Mouse (Mus musculus) CD8-positive naive resting alpha-beta T cell, adult 2 months (primary cell): Measurements from ENCODE around the gene Ecsit.
"Not testable (repeated sequence)": the region's sequence is repeated elsewhere in the genome, so short reads cannot be mapped to it uniquely, and the experiment has no call there.

Experiments
- DNase-seq, 2 experiments: peaks; one replicate each; pipeline ENCODE4 v3.0.0; 2022; ENCODE audit warnings: low read depth in 2 of 2, low spot score in 2 of 2

The Ecsit gene

DNA sequence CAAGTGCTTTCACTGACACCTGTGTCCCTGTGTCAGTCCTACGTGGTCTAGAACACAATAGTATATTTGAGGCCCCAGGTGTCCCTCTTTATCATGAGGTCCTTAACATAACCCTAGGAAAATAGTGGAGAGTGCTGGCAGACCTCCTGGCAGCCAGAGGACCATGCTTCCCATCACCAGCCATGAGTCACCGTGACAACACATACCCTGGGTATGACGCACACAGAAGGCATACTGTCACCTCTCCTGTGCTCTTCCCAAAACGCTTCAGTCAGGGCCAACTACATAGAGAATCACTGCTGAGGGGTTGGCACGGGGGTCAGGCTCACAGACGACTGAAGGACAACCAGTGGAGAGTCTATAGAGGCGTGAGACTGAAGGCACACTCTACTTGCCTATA is 4.7 kb upstream of the Ecsit start:
- no peak for DNase-seq

DNA sequence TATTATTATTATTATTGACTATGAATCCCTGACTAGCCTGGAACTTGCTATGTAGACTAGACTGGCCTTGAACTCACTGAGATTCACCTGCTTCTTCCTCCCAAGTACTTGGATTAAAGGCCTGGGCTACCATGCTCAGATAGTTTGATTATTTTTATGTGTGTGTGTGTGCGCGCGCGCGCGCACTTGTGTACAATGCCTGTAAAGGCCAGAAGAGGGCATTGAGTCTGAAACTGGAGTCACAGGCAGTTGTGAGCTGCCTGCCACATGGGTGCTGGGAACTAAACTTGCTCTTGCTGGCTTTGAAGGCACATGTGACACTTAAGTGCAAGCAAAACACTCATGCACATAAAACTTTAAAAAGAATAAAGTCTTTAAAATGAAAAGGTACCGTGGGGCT is 4.0 kb upstream of the Ecsit start:
- DNase-seq, result no peak

DNA sequence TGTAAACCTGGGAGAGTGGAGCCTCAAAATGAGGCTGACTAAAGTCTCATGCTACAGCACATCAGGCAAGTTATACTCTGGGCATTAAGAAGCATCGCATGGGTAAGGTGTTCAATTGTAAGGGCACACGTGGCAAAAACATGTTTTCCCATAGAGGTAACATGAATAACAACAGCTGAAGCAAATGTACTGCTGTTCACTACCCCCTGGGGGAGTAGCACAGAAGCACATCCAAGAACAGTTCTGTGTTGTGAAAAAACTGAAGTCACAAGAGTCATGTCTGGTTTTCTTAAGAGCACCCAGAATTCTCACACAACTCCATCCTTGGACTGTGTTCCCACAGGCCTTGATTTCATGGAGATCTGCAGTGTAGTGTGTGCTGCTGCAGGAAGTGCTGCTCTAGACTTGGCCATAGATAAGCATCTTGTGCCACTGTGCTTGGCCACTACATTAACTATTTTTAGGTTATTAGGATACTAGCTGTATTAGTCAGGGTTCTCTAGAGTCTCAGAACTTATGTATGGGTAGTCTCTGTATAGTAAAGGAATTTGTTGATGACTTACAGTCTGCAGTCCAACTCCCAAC is 1.9 kb upstream of the Ecsit start:
- DNase-seq, result no peak

DNA sequence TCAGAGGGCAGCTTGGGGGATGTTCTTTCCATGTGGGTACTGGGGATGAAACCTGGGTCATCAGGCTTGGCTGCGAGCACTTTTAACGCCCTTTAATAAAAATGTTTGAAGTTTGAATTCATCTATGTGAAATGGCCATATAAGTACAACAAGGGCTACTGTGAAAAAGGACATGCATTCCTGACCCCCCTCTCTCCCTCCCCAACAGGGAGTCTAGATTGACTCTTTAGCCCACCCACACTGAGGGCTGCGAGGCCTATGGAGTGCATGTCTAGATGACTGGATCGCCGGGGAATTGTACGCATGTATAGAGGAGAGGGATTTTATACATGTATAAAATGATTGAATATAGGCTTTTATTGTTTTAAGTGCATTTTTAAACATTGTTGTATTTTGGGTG is 774 bp upstream of the Ecsit start:
- DNase-seq, result no peak

DNA sequence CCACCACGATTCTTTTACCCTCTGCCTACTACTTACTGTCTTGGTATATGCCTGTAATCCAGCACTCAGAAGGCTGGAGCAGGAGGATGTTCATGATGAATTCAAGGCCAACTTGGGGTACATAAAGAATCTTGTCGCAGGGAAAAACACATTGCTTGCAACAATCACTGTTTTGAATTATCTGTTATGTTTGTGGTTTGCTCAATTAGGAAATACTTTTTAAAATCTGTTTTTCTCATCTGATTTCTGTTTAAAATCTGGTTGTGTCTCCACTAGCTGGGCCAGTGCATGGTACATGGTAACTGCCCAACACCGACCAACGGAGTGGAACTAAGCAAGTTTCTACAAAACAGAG is 594 bp downstream of the Ecsit start:
- DNase-seq, result no peak

DNA sequence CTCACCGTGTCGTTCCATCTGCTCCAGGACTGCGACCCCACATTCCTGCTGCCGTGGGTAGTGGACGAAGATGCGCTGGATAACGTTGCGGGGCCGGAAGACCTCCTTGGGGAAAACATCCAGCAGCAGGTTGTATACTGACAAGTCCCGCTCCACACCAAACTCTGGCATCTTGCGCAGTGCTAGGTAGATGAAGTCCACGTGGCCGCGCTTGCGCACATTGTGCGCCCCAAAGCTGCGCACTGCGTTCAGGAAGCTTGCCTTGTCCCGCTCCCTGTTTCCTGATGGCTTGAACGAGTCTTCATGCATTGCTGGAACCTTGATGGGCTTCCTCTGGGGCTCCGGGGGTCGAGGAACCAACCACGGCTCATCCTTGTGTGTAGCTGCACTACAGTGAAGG is 9.0 kb downstream of the Ecsit start:
- DNase-seq, result no peak

DNA sequence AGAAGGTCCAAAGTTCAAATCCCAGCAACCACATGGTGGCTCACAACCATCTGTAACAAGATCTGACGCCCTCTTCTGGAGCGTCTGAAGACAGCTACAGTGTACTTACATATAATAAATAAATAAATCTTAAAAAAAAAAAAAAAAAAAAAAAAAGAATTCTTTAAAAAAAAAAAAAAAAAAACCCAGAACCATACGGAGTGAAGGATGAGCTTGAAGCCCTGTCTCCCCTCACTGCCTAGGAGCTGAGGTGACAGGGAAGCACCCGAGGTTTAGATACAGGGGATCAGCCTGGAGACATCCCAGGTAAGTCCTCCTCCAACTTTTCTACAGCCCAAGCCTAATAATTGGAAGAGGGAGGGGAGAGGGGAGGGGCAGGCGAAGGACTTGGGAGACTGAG is 9.5 kb downstream of the Ecsit start:
- not testable (repeated sequence) for DNase-seq

DNA sequence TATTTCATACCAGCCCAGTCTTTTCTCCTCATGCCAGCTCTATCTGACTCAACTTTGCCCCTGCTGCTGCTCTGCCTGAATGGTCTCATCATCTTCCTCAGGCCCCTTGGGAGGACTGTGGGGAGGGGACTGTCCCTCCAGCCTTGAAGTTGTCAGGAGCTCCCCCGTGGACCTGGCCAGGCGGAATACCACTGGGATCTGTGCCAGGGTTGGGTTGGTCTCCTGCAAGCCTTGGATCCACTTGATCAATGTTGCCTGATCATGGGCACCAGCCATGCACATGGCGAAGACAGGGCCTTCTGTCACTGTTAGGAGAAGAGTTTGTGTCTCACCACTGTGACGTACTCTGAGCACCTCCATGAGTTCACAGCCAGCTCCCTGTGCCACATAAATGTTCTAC is 13.0 kb downstream of the Ecsit start:
- no peak for DNase-seq

DNA sequence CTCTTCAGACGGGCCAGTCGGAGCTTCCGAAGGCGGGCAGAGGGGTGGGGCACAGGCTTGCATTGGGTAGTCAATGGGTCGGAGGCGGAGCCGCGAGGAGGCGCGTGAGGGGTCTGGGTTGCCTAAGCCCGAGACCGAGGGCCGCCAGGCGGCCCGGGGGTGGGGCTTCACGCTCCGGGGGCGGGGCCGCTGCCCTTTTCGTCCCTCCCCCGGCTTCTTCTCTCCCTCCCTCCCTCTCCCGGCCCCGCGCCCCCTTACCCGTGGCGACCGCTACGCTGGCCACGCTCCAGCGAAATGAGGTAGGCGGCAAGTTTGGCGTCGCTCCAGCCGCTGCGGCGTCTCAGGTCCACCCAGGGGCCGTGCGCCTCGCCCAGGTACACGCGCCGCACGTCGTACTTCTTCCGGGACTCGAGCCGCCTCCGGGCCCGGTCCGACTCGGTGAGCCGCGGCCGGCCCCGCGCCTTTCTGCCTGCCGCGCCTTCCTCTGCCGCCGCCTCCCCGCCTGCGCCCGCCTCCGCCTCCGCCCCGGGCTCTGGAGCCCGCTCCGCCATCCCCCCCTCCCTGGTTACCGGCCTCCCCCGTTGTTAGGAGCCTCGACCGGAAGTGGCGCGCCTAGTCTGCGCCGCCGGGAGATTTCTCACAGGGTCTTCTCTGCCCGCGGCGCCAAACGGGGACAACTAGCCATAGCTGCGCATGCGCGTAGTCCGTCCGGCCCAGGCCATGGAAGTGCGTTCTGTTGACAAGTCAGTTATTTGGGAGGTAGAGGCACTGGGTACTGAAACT is 14.3 kb downstream of the Ecsit start, which contains the start of the genes Gm49318 and Zfp653:
TSS of gene Gm49318 (minus strand) at position 469 of the 783 bp plus-strand sequence.
TSS of gene Zfp653 (minus strand) at position 586 of the 783 bp plus-strand sequence.
- DNase-seq, result peak; percentile 90 to 93

DNA sequence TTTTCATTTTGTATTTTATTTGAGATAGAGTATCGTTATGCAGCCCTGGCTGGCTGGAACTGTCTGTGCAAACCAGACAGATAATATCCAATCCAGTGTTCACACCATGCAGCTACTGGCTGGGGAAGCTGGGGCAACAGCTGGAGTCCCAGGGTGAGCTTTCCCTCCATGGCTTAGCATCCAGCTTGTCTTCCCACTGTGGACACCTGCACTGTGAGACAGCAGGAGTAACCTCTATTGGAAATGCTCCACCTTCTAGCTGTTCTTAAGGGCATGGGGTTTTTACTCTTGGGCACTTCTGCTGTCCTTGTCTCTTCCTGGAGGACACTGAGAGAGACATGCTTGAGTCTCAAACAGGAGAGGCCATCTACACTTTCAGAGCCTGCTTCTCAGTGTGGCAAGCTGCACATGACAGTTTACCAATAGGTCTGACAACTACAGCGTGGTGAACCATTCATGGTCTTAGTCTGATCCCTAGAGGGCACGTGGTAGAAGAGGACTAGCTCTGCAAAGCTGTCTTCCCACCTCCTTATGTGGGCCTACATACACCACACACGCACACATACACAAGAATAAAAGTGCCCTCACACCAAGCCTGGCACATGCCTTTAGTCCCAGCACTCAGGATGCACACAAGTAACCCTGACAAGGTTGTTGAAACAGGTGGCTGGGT is 15.2 kb downstream of the Ecsit start:
- no peak for DNase-seq

DNA sequence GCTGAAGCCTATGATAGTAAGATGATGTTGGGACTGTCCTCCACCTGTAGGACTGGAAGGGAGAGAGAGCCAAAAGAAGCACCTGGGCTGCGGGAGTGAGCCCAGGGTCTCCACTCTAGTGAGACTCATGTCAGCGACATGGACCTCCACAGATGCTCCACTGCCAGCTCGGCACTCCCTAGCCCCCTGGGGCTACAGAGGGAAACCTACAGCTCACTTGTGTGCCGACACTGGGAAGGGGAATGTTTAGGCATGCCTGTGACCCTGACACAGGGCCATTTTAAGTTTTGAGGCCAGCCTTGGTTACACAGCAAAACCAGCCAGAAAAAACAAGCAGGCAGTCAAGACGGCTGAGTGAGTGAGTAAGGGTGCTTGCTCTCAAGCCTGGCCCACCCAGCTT is 18.0 kb downstream of the Ecsit start:
- DNase-seq, result no peak

DNA sequence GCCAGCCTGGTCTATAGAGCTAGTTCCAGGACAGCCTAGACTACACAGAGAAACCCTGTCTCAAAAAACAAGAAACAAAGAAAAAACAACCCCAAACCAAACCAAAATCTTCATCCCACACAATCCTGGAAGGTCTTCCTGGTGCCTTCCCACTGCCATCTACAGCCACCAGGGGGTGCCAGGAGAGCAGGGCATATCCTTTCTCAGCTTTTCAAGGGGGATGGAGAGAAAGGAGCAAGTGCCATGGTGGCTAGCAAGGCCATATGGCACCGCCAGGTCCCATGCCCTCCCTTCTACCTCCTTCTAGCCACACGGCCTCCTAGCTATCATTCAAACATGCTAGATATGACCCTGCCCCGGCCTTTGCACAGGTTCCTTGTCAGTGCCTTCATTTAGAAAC is 18.8 kb downstream of the Ecsit start:
- DNase-seq, result peak; percentile 47 to 59

DNA sequence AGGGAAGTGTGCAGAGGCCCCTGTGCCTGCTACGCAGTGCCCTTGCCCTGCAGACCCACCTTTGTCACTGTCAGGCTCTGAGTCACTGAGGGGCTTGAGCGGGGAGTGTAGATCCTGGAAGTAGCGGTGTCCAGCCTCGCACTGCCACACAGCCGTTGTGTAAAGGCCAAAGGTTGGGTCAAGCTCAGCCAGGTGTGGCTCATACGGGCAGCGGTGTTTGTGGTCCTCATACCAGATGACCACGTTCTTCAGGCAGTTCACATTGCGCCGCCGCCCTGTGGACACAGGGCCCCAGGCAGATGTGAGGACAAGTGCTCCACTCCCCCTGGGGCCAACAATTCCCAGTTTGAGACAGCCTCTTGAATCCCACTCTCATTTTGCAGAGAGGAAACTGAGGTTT is 19.6 kb downstream of the Ecsit start:
- DNase-seq, result no peak

DNA sequence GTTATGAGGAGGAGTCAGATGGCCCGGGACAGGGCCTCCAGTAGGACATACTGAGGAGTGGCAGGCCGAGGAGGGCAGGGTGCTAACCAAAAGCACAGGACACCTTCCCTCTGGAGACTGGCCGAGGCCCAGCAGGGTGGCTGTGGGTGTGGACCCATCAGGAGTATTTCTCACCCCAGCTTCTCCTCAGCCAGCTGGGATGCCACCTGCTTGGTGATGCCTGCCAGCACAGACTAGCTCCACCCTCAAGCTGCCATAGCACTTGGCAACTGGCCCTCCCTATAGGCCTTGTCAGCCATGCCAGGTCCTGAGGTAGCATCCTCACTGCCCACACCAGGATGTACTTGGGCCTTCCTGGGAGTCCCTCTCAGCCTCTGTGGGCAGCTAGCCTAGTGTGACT is 20.9 kb downstream of the Ecsit start:
- DNase-seq, result no peak

DNA sequence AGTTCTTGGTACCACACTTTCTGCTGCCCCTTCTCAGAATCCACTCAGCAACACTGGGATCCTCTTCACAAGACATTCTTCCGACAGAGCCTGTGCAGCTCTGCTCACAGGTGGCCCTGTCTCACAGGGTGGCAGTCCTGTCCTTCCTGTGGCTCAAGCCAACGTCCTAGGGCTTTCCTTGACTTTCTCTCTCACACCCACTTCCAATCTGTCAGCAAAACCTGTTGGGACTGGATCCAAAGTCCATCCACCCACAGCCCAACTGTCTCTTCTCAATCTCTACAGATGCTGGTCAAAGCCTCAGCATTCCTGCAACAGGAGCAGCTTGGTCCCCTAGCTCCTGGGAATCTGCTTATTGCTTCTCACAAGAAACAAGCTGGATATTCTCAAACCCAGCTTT is 23.9 kb downstream of the Ecsit start:
- no peak for DNase-seq

DNA sequence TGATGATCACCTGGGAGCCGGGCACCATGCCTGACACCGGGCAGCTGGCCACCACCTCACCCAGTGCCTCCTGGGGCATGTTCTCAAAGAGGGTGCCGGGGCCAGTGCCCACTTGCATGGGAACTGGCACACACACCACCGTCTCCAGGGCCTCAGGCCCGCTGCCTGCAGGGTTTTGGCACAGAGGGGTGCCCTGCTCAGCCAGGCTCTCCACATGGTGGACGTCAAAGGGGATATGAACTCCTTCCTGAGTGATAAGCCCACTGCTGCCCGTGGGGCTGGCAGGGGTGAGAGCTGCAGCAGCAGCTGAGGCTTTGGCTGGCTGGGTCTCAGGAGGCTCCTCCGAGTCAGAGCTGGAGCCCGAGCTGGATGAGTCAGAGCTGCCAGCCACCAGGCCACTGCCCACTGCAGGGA is 27.2 kb downstream of the Ecsit start:
- DNase-seq, result no peak

DNA sequence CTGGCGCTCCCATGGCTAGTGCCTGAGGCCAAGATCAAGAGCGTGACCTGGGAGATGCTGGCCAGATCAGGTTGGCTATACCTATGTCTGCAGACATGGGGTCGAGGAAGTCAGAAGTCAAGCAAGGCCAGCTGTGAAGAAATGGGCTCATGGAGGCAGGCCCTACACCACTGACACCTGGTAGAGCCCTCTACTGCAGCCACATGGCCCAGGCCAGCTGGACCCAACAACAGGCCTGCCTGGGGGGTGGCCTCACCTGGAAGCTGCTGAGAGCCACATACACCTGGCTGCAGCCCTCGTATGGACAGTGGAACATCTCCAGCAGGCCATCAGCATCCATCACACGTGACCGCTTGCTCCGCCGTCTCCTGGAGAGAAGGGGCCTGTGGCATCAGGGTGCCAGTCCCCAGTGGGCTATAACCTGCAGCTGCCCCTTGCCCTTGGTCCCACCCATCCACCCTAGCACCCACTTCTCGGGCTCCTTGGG is 28.2 kb downstream of the Ecsit start:
- DNase-seq, result no peak

DNA sequence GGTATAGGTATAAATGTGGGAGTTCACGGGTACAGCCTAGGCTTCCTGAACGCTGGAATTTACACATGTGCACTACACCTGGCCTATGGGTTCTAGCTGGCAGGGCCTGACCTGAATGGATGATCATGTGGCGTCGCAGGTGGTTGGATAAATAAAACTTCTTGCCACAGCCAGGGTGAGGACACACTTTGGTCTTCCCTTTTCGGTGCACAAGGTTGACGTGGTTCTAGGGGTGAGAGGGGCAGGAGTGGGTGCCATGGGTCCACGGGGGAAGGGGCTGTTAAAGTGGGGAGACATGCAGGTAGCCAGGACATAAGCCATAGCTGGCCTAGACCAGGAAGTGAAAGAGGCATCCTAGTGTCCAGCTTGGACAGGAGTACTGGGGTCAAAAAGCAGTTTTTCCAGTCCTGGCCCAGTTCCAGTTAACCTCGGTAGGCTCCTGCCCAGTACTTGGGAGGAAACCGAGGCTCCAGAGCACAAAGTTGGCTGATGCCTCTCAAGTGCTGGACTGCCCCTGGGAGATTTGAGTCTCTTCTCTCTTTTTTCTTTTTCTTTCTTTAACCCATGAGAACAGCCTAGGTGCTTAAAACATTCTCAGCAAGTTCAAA is 28.8 kb downstream of the Ecsit start:
- no peak for DNase-seq

DNA sequence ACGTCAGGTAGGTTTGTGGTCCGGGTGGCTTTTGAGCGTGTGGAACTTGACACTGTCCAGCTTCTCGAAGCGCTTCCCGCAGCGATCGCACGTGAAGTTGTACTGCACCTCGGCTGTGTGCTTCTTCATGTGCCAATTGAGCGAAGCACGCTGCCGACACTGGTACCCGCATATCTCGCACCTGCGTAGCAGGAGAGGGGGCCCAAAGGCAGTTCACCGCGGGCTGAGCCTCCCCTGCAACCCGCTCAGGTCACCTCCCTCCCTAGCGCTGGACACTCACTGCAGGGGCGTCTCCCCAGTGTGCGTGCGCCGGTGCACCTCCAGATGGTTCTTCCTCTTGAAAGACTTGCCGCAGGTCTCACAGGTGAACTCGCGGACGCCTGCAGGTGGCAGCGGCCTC is 29.5 kb downstream of the Ecsit start:
- DNase-seq, result no peak

DNA sequence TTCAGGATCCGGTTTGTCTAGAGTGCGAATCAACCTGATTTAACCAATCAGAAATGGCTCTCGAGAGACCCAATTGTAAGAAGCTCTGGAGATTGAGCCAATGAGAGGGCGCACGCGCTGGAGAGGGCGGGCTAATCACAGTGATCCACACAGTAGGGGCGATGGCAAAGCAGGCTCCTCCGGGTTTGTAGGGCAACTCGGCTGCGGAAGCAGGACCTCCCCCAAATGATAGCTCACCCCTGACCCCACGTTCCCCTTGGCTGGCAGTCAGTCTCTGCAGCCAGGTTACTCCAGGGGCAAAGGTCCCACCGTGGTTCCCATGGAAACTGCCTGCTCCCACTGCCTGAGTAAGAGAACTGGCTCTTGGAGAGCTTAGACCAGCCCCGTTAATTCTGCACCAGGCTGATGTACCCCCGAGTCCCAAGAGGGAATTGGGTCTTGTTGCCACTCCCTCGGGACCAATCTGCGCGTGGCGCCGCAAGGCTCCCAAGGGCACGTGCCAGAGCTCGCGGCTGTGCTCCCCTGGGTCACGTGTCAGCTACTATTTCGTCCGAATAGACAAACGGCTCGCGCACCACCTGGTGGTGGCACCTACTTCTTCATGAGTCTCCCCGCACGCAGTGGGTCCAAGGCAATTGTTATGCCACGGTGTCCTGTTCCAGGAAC is 30.7 kb downstream of the Ecsit start:
- peak; percentile 34 to 62 for DNase-seq

DNA sequence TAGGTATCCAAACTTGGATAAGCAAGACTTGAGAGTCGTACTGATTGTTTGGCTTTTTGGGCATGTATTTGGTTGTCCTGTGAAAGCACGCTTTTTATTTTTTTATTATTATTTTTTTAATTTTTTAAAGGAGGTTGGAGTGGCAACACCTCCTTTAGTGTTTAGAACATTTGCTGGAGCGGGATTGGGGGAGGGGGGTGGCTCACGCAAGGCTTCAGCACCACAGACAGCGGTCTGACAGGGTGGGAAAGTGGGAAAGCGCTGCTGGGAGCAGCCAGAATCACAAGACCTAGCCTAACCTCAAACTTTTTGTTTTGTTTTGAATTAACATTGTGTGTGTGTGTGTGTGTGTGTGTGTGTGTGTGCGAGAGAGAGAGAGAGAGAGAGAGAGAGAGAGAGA is 31.6 kb downstream of the Ecsit start:
- no peak for DNase-seq

DNA sequence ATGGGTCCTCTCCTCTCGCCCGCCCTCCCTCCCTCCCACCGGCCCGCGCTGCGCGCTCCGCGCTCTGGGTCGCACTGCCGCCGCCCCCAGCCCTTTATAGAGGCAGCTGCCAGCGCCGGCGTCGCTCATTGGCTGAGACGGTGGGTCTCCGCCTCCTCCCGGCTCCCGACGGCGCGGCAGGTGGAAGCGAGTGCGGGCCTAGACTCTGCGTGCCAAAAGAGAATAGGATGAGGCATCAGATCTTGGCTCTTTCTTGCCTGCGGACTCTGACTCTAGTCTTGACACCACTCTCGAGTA is 33.3 kb downstream of the Ecsit start, which contains the start of gene Elavl3:
TSS of gene Elavl3 (minus strand) at position 66 of the 297 bp plus-strand sequence.
- no peak for DNase-seq
